Comparison of ENCODE assay signal across 11 mouse cellular contexts in the genomic region with DNA sequence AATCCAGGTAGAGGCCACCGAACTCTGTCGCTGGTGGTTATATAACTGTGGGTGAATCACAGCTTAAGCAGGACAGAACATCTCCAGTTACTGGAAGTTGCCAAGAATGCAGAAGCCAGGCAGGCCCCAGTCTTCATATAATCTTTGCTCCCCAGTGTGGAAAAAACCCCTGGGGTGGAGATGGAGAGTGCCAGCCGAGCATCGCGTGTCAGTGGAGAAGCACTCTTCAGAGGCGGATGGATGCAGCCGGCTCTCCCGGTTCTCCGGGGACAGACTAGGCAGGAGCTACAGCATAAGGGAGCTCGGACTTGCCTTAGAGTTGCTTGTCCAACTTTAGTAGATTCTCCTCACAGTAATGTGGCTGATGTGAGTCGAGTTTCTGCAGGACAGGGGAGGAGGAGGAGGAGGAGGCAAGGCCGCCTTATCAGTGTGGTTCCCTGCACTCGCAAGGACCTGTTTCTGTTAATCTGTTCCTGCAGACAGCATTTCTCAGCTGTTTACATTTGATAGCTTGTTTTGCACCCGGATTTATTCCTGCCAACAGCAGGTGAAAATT. TPM values are rescaled to one million over a fixed set of nuclear protein-coding genes. Genes with fewer than 3 reads are reported as not detected.
DNase-seq lines count a peak whose midpoint lies in the region.
"Had no signal": no experiment of that assay in that cellular context is flagged by ENCODE, and none has a peak within 500 bp of the region (broad histone marks: within the 10 kb centered on the region; RNA-seq: fewer than 3 reads in every experiment).

No protein-coding gene starts in this region.

- peak; percentile 36 for DNase-seq in cerebellum, adult 9-11 months
- DNase-seq in cerebellum, postnatal 14 days, result no peak
- DNase-seq in ovary, postnatal 36 days (ENCODE audit: low spot score), result peak; percentile 25
- DNase-seq in ovary, postnatal 14 days (ENCODE audit: low spot score), result no peak
- peak; percentile 22 for DNase-seq in gastrocnemius, postnatal 14 days
- DNase-seq in spleen, postnatal 14 days (ENCODE audit: low spot score in 2 of 2), result peak; percentile 31 to 33
- DNase-seq in left cerebral cortex, adult 8-10 months (ENCODE audit: low spot score in 2 of 2), result no peak
- no peak for DNase-seq in kidney, postnatal 10 days
- DNase-seq: kidney, adult 18-20 months; retina, postnatal 1 day; thymus, adult 2 months had no signal

- intact Hi-C loops in gastrocnemius, postnatal 14 days (cut with DNase I; ENCODE audit: low total_unique reads), result no loop called here

RNA-seq across cellular contexts. Expression of a gene that starts 10.1 kb away (rescaled TPM):
- 10 to 100 TPM; 42.7 to 53.8 TPM for total RNA-seq in gastrocnemius, postnatal 14 days (2021)
- 10 to 100 TPM; 67.9 to 77.1 (median 72.1) TPM for total RNA-seq in left cerebral cortex, adult 8-10 months (2022)

Comparison
In these comparisons a context has a peak if more than half of its experiments do, and no peak if none do; other contexts are left out.
1. DNase-seq: peak in cerebellum, adult 9-11 months (single experiment), ovary, postnatal 36 days (single experiment), gastrocnemius, postnatal 14 days (single experiment) and spleen, postnatal 14 days (2 of 2); none in cerebellum, postnatal 14 days (0 of 2), ovary, postnatal 14 days (single experiment), left cerebral cortex, adult 8-10 months (0 of 2) and kidney, postnatal 10 days (single experiment).